Mouse (Mus musculus) cerebellum, adult 2 months (tissue): ENCODE measurements at regions not wholly inside any gene's neighbourhood (a gene's known extent, or its start where the extent isn't known, plus 50 kb on each side); places are given as distances from the start of the nearest gene placed in this dataset.

Experiments used
- CTCF ChIP-seq: fragments of 200-500 bp; IDR thresholded peaks from 2 replicates; pipeline ENCODE4 v1.5.1; 2011; ENCODE audit warnings: low read depth, mild to moderate bottlenecking, control low read depth, low read length, moderate library complexity, borderline replicate concordance; ENCODE audit not compliant: insufficient read depth
- POLR2A ChIP-seq: fragments of 200-500 bp; IDR thresholded peaks from 2 replicates; pipeline ENCODE4 v1.6.1; 2011; ENCODE audit warnings: low read length, control low read depth, borderline replicate concordance; ENCODE audit not compliant: insufficient read depth

DNA sequence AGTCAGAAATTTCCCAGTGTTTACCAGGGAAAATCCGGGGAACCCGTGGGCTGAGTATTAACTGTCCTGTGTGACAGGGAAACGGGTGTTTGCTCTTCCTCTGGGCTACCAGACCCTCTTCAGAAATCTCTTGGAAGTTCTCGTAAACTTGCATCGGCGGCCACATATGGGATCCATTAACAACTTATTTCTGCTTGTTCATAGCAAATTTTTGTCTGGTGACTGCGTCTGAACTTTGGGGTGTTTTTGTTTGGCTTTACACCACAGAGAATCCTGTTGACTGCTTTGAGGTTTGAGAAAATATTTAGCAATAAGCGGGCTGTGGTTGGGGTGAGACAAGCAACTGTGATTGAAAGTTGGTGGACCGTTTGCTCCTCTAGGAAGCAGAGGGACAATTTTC is 164.2 kb downstream of the Icos start:
- TF ChIP-seq CTCF (no peak), POLR2A (no peak)
